Mouse (Mus musculus) liver, embryonic 13.5 days (tissue): ENCODE measurements at regions not wholly inside any gene's neighbourhood (a gene's known extent, or its start where the extent isn't known, plus 50 kb on each side); places are given as distances from the start of the nearest gene placed in this dataset.

Source experiments
- ATAC-seq: fragments of 200-750 bp; cut with Nextera tagmentation; 2 replicates; pipeline ENCODE4 v1.8.0; 2017; ENCODE audit warnings: low read depth, mild to moderate bottlenecking, moderate number of reproducible peaks, moderate library complexity
- DNase-seq: peaks from one replicate; pipeline ENCODE4 v3.0.0; 2022
- H3K27ac ChIP-seq: fragments of 300-500 bp; sonication (generic); 2 replicates; pipeline ENCODE4 v1.5.1; 2015; ENCODE audit warnings: moderate library complexity, mild to moderate bottlenecking, inconsistent platforms
- H3K27me3 ChIP-seq: fragments of 300-500 bp; sonication (generic); 2 replicates; pipeline ENCODE4 v1.6.1; 2015; ENCODE audit warnings: mild to moderate bottlenecking, inconsistent platforms
- H3K36me3 ChIP-seq: fragments of 300-500 bp; sonication (generic); 2 replicates; pipeline ENCODE4 v1.6.1; 2015; ENCODE audit warnings: mild to moderate bottlenecking, inconsistent platforms
- H3K4me1 ChIP-seq: fragments of 300-500 bp; sonication (generic); replicated peaks from 2 replicates; pipeline ENCODE4 v1.6.1; 2015; ENCODE audit warnings: inconsistent platforms
- H3K4me2 ChIP-seq: fragments of 300-500 bp; sonication (generic); 2 replicates; pipeline ENCODE4 v1.6.1; 2015; ENCODE audit warnings: inconsistent platforms, mild to moderate bottlenecking, moderate library complexity
- H3K4me3 ChIP-seq: fragments of 300-500 bp; sonication (generic); replicated peaks from 2 replicates; pipeline ENCODE4 v1.5.1; 2015; ENCODE audit warnings: mild to moderate bottlenecking, inconsistent platforms
- H3K9ac ChIP-seq: fragments of 300-500 bp; sonication (generic); 2 replicates; pipeline ENCODE4 v1.6.1; 2015; ENCODE audit warnings: mild to moderate bottlenecking, inconsistent platforms
- H3K9me3 ChIP-seq: fragments of 300-500 bp; sonication (generic); replicated peaks from 2 replicates; pipeline ENCODE4 v1.6.1; 2016; ENCODE audit warnings: inconsistent platforms
- WGBS: fragments of 180-500 bp; shearing (Covaris S2); methylation state at CpG from one replicate; pipeline ENCODE4 v1.1.7; 2015; ENCODE audit not compliant: insufficient replicate concordance; 5-methylcytosine and 5-hydroxymethylcytosine counted together

- WGBS, result 63% methylated on average over 10 of the region's 10 CpGs
- no peak for DNase-seq
These were observed 251.2 kb upstream of the Tle3 start for GRCm38 (mm10) chr9:61120931-61121391.

GRCm38 (mm10) chr9:61123431-61123830 is 248.7 kb upstream of the Tle3 start:
- H3K27me3 ChIP-seq, result no peaks in the 10 kb centered on the region
- no peak overlapping the region for H3K27ac ChIP-seq
- no peaks in the 10 kb centered on the region for H3K4me1 ChIP-seq
- no peaks in the 10 kb centered on the region for H3K36me3 ChIP-seq
- DNase-seq, result no peak
- H3K9me3 ChIP-seq, result no peaks in the 10 kb centered on the region
- no peak for ATAC-seq
- H3K4me2 ChIP-seq, result no peak overlapping the region
- H3K4me3 ChIP-seq, result no peak overlapping the region
- H3K9ac ChIP-seq, result no peak overlapping the region

More at GRCm38 (mm10) chr9:61120931-61121391, 251.2 kb upstream of the Tle3 start:
- Histone ChIP-seq H3K4me2 (no peak overlapping the region), H3K9ac (no peak overlapping the region), H3K4me3 (no peak overlapping the region), H3K9me3 (no peaks in the 10 kb centered on the region), H3K27ac (no peak overlapping the region), H3K4me1 (no peaks in the 10 kb centered on the region), H3K36me3 (no peaks in the 10 kb centered on the region), H3K27me3 (0 out of 2 replicates have a peak, but pooled peaks cover 2% of the 10 kb centered on the region)
- ATAC-seq, result no peak

- Histone ChIP-seq H3K9ac (no peak overlapping the region), H3K36me3 (no peaks in the 10 kb centered on the region), H3K4me3 (no peak overlapping the region), H3K4me2 (no peak overlapping the region), H3K27ac (no peak overlapping the region), H3K27me3 (0 out of 2 replicates have a peak, but pooled peaks cover 2% of the 10 kb centered on the region), H3K9me3 (no peaks in the 10 kb centered on the region), H3K4me1 (no peaks in the 10 kb centered on the region)
- ATAC-seq, result no peak
- 38% methylated on average over 7 of the region's 7 CpGs for WGBS
- DNase-seq, result no peak
These were observed 246.4 kb upstream of the Tle3 start for GRCm38 (mm10) chr9:61125769-61126168.

GRCm38 (mm10) chr9:61128077-61128476 is 244.1 kb upstream of the Tle3 start:
- no peak for ATAC-seq
- Histone ChIP-seq H3K4me2 (no peak overlapping the region), H3K4me3 (no peak overlapping the region), H3K4me1 (no peaks in the 10 kb centered on the region), H3K9ac (no peak overlapping the region), H3K27ac (no peak overlapping the region), H3K36me3 (no peaks in the 10 kb centered on the region), H3K27me3 (0 out of 2 replicates have a peak, but pooled peaks cover 2% of the 10 kb centered on the region), H3K9me3 (no peaks in the 10 kb centered on the region)
- DNase-seq, result no peak
- 31% methylated on average over 2 of the region's 2 CpGs for WGBS

GRCm38 (mm10) chr9:61129186-61129585 is 243.0 kb upstream of the Tle3 start:
- H3K27me3 ChIP-seq, result 0 out of 2 replicates have a peak, but pooled peaks cover 2% of the 10 kb centered on the region
- no peaks in the 10 kb centered on the region for H3K36me3 ChIP-seq
- H3K4me3 ChIP-seq, result no peak overlapping the region
- ATAC-seq (no peak), DNase-seq (no peak)
- no peaks in the 10 kb centered on the region for H3K9me3 ChIP-seq
- 53% methylated on average over 5 of the region's 5 CpGs for WGBS
- H3K4me2 ChIP-seq, result no peak overlapping the region
- no peaks in the 10 kb centered on the region for H3K4me1 ChIP-seq
- no peak overlapping the region for H3K27ac ChIP-seq
- no peak overlapping the region for H3K9ac ChIP-seq

- Histone ChIP-seq H3K27me3 (0 out of 2 replicates have a peak, but pooled peaks cover 2% of the 10 kb centered on the region), H3K36me3 (no peaks in the 10 kb centered on the region), H3K4me1 (no peaks in the 10 kb centered on the region), H3K9ac (no peak overlapping the region), H3K27ac (no peak overlapping the region), H3K9me3 (no peaks in the 10 kb centered on the region), H3K4me2 (no peak overlapping the region), H3K4me3 (no peak overlapping the region)
- no peak for ATAC-seq
- WGBS, result 51% methylated on average over 4 of the region's 4 CpGs
- DNase-seq, result no peak
These were observed 241.3 kb upstream of the Tle3 start for GRCm38 (mm10) chr9:61130877-61131276.

- no peak overlapping the region for H3K4me3 ChIP-seq
- H3K9ac ChIP-seq, result no peak overlapping the region
- H3K9me3 ChIP-seq, result no peaks in the 10 kb centered on the region
- no peak for DNase-seq
- no peaks in the 10 kb centered on the region for H3K36me3 ChIP-seq
- H3K4me2 ChIP-seq, result no peak overlapping the region
- ATAC-seq, result no peak
- no peaks in the 10 kb centered on the region for H3K4me1 ChIP-seq
- WGBS, result 48% methylated on average over 10 of the region's 10 CpGs
- 0 out of 2 replicates have a peak, but pooled peaks cover 2% of the 10 kb centered on the region for H3K27me3 ChIP-seq
- no peak overlapping the region for H3K27ac ChIP-seq
These were observed 236.8 kb upstream of the Tle3 start for GRCm38 (mm10) chr9:61135263-61135882.

GRCm38 (mm10) chr9:61135917-61136316 is 236.2 kb upstream of the Tle3 start:
- Histone ChIP-seq H3K4me3 (no peak overlapping the region), H3K36me3 (no peaks in the 10 kb centered on the region), H3K9ac (no peak overlapping the region), H3K27ac (no peak overlapping the region), H3K9me3 (no peaks in the 10 kb centered on the region), H3K4me1 (no peaks in the 10 kb centered on the region), H3K27me3 (no peaks in the 10 kb centered on the region), H3K4me2 (no peak overlapping the region)
- ATAC-seq (no peak), DNase-seq (no peak)
- WGBS, result 58% methylated on average over 3 of the region's 3 CpGs

GRCm38 (mm10) chr9:61138741-61139368 is 233.3 kb upstream of the Tle3 start:
- no peak overlapping the region for H3K27ac ChIP-seq
- no peaks in the 10 kb centered on the region for H3K9me3 ChIP-seq
- H3K36me3 ChIP-seq, result no peaks in the 10 kb centered on the region
- H3K27me3 ChIP-seq, result no peaks in the 10 kb centered on the region
- H3K4me3 ChIP-seq, result no peak overlapping the region
- no peaks in the 10 kb centered on the region for H3K4me1 ChIP-seq
- 57% methylated on average over 11 of the region's 11 CpGs for WGBS
- DNase-seq (no peak), ATAC-seq (no peak)
- no peak overlapping the region for H3K4me2 ChIP-seq
- no peak overlapping the region for H3K9ac ChIP-seq

GRCm38 (mm10) chr9:61143101-61143500 is 229.1 kb upstream of the Tle3 start:
- Histone ChIP-seq H3K27me3 (no peaks in the 10 kb centered on the region), H3K4me1 (no peaks in the 10 kb centered on the region), H3K9me3 (no peaks in the 10 kb centered on the region), H3K4me3 (no peak overlapping the region), H3K36me3 (no peaks in the 10 kb centered on the region), H3K27ac (no peak overlapping the region), H3K9ac (no peak overlapping the region), H3K4me2 (no peak overlapping the region)
- 75% methylated on average over 6 of the region's 6 CpGs for WGBS
- ATAC-seq (no peak), DNase-seq (no peak)

- H3K4me1 ChIP-seq, result no peaks in the 10 kb centered on the region
- 55% methylated on average over 11 of the region's 11 CpGs for WGBS
- ATAC-seq, result no peak
- no peaks in the 10 kb centered on the region for H3K36me3 ChIP-seq
- no peak overlapping the region for H3K27ac ChIP-seq
- H3K27me3 ChIP-seq, result no peaks in the 10 kb centered on the region
- no peak overlapping the region for H3K4me2 ChIP-seq
- no peak overlapping the region for H3K9ac ChIP-seq
- DNase-seq, result no peak
- H3K4me3 ChIP-seq, result no peak overlapping the region
- H3K9me3 ChIP-seq, result no peaks in the 10 kb centered on the region
These were observed 227.4 kb upstream of the Tle3 start for GRCm38 (mm10) chr9:61144685-61145318.
